Mouse (Mus musculus) limb, embryonic 11.5 days (tissue): Measurements from ENCODE around the gene Rtn4ip1. TPM values are rescaled to one million over a fixed set of nuclear protein-coding genes. Genes with fewer than 3 reads are reported as not detected.

Experiments
- polyA plus RNA-seq: library from polyadenylated mRNA; unstranded; fragments of >200 nt; fragmentation: Nextera tagmentation; extraction: Ambion mirVana; gene quantifications from 2 replicates; pipeline ENCODE4 v1.2.1, GENCODE M21; 2014

Gene Rtn4ip1
- polyA plus RNA-seq, 1 experiment from 2014 or later = 19.1 TPM

Other genes starting within 250 kb of the Rtn4ip1 start
- gene Qrsl1, start 62 bp upstream of the Rtn4ip1 start, polyA plus RNA-seq = 30.4 and 31.6 TPM in 2 replicates
- gene Crybg1, start 247.0 kb downstream of the Rtn4ip1 start, polyA plus RNA-seq = 0.43 and 0.89 TPM in 2 replicates